Mouse (Mus musculus): ENCODE measurements at regions not wholly inside any gene's neighbourhood (a gene's known extent, or its start where the extent isn't known, plus 50 kb on each side); places are given as distances from the start of the nearest gene placed in this dataset.

DNA sequence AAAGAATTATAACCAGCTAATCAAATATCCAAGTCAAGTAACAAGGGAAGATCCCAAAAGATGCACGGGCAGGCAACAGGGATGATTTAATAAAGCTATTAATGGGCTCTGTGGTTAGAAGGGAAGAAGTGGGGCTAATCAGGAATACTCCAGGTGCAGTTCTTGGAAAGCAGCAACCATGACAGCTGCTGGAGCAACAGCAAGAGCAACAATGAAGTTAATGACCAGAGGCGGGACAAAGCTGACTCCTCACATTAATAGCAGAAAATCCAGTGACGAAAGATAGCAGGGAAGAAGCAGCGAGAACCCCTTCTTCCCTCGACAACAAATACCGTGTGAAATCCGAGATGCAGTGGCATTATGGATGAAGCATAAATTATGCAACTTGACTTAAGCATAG is 89.9 kb upstream of the Plppr4 start:
- no peak overlapping the region for H3K4me2 ChIP-seq (replicated peaks; ENCODE audit: low read depth, low read length)
- no peak for ATAC-seq (ENCODE audit: low FRiP score, low TSS enrichment)
- no peaks in the 10 kb centered on the region for H3K9me3 ChIP-seq (ENCODE audit: low read length)
- H3K4me1 ChIP-seq (ENCODE audit: insufficient read depth, low read length), result no peaks in the 10 kb centered on the region
- no peak overlapping the region for H3K27ac ChIP-seq (ENCODE audit: low read length)
- H3K27me3 ChIP-seq (ENCODE audit: insufficient read depth, low read length), result no peaks in the 10 kb centered on the region
- no peak overlapping the region for H3K9ac ChIP-seq (replicated peaks; ENCODE audit: low read length)
- no peaks in the 10 kb centered on the region for H3K36me3 ChIP-seq (ENCODE audit: insufficient read depth, low read length)
- WGBS, result 54% methylated on average over 7 of the region's 7 CpGs
- no peak overlapping the region for H3K4me3 ChIP-seq (ENCODE audit: low read length)

DNA sequence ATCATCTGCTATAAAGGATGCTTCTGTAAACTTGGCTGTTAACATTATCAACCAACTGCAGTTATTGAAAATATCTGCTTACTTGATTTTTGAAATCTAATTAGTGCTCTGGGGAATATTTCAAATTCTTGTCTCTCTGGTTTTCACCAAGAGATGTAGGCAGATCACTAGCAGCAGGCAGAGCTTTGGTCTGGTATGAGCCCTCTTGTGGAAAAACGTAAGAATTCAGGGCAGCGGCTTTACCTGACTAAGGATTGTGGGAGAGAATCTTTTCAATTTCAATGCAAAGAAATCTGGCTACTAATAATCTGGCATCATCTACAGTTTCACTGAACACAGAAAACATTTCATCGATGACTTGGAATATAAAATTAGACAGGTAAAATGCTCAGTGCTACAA is 81.2 kb upstream of the Plppr4 start:
- ATAC-seq (ENCODE audit: low FRiP score, low TSS enrichment), result no peak
- Histone ChIP-seq H3K9me3 (ENCODE audit: low read length) (no peaks in the 10 kb centered on the region), H3K27ac (ENCODE audit: low read length) (no peak overlapping the region), H3K36me3 (ENCODE audit: insufficient read depth, low read length) (no peaks in the 10 kb centered on the region), H3K4me1 (ENCODE audit: insufficient read depth, low read length) (no peaks in the 10 kb centered on the region), H3K27me3 (ENCODE audit: insufficient read depth, low read length) (no peaks in the 10 kb centered on the region), H3K4me2 (replicated peaks; ENCODE audit: low read depth, low read length) (no peak overlapping the region), H3K9ac (replicated peaks; ENCODE audit: low read length) (no peak overlapping the region), H3K4me3 (ENCODE audit: low read length) (no peak overlapping the region)
- WGBS, result 68% methylated on average over 3 of the region's 3 CpGs

DNA sequence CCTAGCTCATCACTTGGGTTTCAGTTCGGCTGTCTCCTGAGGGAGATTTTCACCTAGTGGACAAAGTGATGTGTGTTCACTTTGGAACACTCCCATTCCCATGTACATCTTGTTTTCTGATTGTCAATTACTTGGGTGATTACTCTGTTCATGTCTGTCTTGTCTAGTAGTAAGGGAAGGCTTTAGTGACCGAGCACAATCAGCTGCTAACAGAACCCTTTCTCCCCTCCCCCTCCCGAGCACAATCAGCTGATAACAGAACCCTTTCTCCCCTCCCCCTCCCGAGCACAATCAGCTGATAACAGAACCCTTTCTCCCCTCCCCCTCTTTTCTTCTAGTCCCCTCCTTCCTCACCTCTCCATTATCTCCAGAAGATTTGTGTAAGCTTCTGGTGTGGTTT is 79.6 kb upstream of the Plppr4 start:
- H3K27me3 ChIP-seq (ENCODE audit: insufficient read depth, low read length), result no peaks in the 10 kb centered on the region
- H3K9me3 ChIP-seq (ENCODE audit: low read length), result no peaks in the 10 kb centered on the region
- no peaks in the 10 kb centered on the region for H3K4me1 ChIP-seq (ENCODE audit: insufficient read depth, low read length)
- no peaks in the 10 kb centered on the region for H3K36me3 ChIP-seq (ENCODE audit: insufficient read depth, low read length)
- no peak overlapping the region for H3K4me2 ChIP-seq (replicated peaks; ENCODE audit: low read depth, low read length)
- no peak overlapping the region for H3K9ac ChIP-seq (replicated peaks; ENCODE audit: low read length)
- ATAC-seq (ENCODE audit: low FRiP score, low TSS enrichment), result no peak
- H3K27ac ChIP-seq (ENCODE audit: low read length), result no peak overlapping the region
- 40% methylated on average over 4 of the region's 4 CpGs for WGBS
- H3K4me3 ChIP-seq (ENCODE audit: low read length), result no peak overlapping the region

DNA sequence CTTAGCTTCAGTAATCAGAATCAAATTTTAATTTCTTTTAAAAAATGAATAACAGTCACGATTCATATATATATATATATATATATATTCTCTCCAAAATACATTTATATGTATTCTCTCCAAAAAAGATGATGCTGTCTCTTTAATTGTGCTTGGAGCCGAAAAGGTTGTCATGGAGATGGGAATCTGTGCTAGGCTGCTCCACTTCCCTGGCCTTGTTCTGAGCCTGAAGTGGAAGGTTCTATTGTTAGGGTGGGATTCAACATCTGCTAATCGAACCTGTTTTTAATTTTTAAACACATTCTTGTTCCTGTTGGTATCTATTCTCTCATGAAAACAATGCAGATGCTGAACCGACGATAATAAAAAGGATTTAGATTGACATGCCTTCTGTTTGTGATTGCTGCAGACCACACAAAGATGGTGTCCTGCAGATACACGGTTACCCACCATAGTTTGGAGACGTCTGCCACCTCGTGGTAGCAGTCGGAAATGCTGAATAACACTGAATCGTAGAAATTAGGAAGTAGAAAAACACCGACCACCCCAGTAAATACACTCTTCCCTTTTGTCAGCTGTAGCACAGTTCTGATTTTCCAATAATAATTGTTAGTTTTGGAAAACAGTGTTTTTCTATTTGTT is 77.9 kb upstream of the Plppr4 start:
- H3K4me1 ChIP-seq (ENCODE audit: insufficient read depth, low read length), result no peaks in the 10 kb centered on the region
- 19% methylated on average over 11 of the region's 11 CpGs for WGBS
- H3K4me2 ChIP-seq (replicated peaks; ENCODE audit: low read depth, low read length), result no peak overlapping the region
- no peaks in the 10 kb centered on the region for H3K9me3 ChIP-seq (ENCODE audit: low read length)
- H3K4me3 ChIP-seq (ENCODE audit: low read length), result no peak overlapping the region
- no peaks in the 10 kb centered on the region for H3K27me3 ChIP-seq (ENCODE audit: insufficient read depth, low read length)
- ATAC-seq (ENCODE audit: low FRiP score, low TSS enrichment), result peak; percentile 61; the same call in 1 of the 2 replicates
- no peak overlapping the region for H3K9ac ChIP-seq (replicated peaks; ENCODE audit: low read length)
- H3K27ac ChIP-seq (ENCODE audit: low read length), result no peak overlapping the region
- H3K36me3 ChIP-seq (ENCODE audit: insufficient read depth, low read length), result no peaks in the 10 kb centered on the region

DNA sequence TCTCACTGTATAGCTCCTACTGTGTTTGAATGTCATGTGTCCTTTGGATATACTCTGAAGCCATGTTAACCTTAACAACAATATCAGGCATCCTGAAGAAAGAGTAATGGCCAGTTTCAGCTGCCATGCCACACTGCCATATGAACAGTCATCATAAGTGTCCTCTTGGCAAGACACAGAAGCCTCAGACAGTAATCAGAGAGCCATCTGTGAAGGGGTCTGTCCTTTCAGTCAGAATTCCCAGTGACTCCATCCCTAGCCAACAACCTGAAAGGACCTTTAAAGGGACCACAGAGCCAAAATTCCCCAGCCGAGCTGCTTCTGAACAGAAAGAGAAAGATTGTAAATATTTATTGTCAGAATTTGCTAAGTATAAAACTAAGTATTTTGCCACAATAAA is 63.9 kb upstream of the Plppr4 start:
- Histone ChIP-seq H3K36me3 (ENCODE audit: insufficient read depth, low read length) (no peaks in the 10 kb centered on the region), H3K4me3 (ENCODE audit: low read length) (no peak overlapping the region), H3K27me3 (ENCODE audit: insufficient read depth, low read length) (no peaks in the 10 kb centered on the region), H3K4me2 (replicated peaks; ENCODE audit: low read depth, low read length) (no peak overlapping the region), H3K27ac (ENCODE audit: low read length) (no peak overlapping the region), H3K9ac (replicated peaks; ENCODE audit: low read length) (no peak overlapping the region), H3K9me3 (ENCODE audit: low read length) (no peaks in the 10 kb centered on the region), H3K4me1 (ENCODE audit: insufficient read depth, low read length) (no peaks in the 10 kb centered on the region)
- 71% methylated on average over 1 of the region's 1 CpGs for WGBS
- ATAC-seq (ENCODE audit: low FRiP score, low TSS enrichment), result no peak

DNA sequence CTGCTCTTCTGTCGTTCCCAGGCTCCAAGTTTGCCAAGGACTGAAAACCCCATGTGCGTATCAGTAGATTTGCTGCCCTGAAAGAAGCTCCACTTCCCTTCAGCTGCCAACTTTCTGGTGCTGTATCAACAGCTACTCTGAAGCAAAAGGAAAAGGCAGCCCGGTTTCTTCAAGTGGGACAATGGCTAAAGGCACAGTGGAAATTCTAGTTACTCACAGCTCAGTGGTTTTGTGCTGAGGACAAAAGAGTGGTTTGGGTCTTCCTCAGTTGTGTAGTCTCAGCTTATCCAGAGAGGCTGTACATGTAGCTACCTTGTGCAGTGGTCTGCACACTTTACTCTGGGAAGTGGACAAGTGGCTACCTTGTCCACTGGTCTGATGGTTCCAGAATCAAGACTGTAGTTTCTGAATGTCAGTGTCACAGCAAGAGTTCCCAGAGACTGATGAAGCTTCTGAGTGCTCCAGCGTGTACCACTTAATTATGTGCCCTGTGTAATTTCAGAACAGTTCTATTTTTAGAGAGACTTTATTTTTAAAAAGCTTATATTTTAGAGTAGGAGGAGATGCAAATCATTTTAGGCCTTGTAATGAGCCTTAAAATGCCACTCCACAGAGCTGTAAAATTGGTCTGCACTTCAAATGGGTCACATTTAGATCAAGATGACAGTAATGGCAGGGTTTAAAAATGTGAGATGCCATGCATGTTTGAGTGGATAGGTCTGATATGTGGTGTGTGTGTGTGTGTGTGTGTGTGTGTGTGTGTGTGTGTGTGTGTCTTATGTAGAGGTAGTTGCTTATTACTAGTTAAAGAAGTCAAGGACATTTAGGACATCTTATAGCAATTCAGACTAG is 52.4 kb upstream of the Plppr4 start:
- Histone ChIP-seq H3K27me3 (ENCODE audit: insufficient read depth, low read length) (no peaks in the 10 kb centered on the region), H3K4me3 (ENCODE audit: low read length) (no peak overlapping the region), H3K27ac (ENCODE audit: low read length) (no peak overlapping the region), H3K4me2 (replicated peaks; ENCODE audit: low read depth, low read length) (no peak overlapping the region), H3K4me1 (ENCODE audit: insufficient read depth, low read length) (no peaks in the 10 kb centered on the region), H3K36me3 (ENCODE audit: insufficient read depth, low read length) (no peaks in the 10 kb centered on the region), H3K9ac (replicated peaks; ENCODE audit: low read length) (no peak overlapping the region), H3K9me3 (ENCODE audit: low read length) (no peaks in the 10 kb centered on the region)
- no peak for ATAC-seq (ENCODE audit: low FRiP score, low TSS enrichment)
- WGBS, result 83% methylated on average over 4 of the region's 4 CpGs
